Mouse (Mus musculus) heart, embryonic 14.5 days (tissue): ENCODE results near the gene Gmpr. TPM values are rescaled to one million over a fixed set of nuclear protein-coding genes. Genes with fewer than 3 reads are reported as not detected.

Experiments used
- ATAC-seq: fragments of 200-750 bp; cut with Nextera tagmentation; 2 replicates; pipeline ENCODE4 v1.8.0; 2017; ENCODE audit warnings: low read depth, moderate TSS enrichment; ENCODE audit not compliant: insufficient number of reproducible peaks, insufficient read depth, low FRiP score
- H3K27ac ChIP-seq, 2 experiments: fragments of 200-500 bp in 1 of 2; fragments of 300-500 bp in 1 of 2; sonication (generic) in 1 of 2; replicated peaks in 1 of 2; 2 replicates each; pipeline ENCODE4 v1.5.1; 2012 to 2014; ENCODE audit warnings: low read depth in 2 of 2, low read length in 2 of 2, control low read depth in 1 of 2, mild to moderate bottlenecking in 1 of 2, mixed read lengths in 1 of 2; ENCODE audit not compliant: control insufficient read depth in 1 of 2, insufficient read depth in 1 of 2
- H3K27me3 ChIP-seq: fragments of 300-500 bp; sonication (generic); 2 replicates; pipeline ENCODE4 v1.6.1; 2014; ENCODE audit warnings: mild to moderate bottlenecking, low read length, control low read depth; ENCODE audit not compliant: control insufficient read depth, insufficient read depth
- H3K36me3 ChIP-seq: fragments of 300-500 bp; sonication (generic); 2 replicates; pipeline ENCODE4 v1.6.1; 2014; ENCODE audit warnings: mild to moderate bottlenecking, control low read depth, low read length, mixed read lengths; ENCODE audit not compliant: control insufficient read depth, insufficient read depth
- H3K4me1 ChIP-seq, 2 experiments: fragments of 200-500 bp in 1 of 2; fragments of 300-500 bp in 1 of 2; sonication (generic) in 1 of 2; 2 replicates each; pipeline ENCODE4 v1.6.1; 2012 to 2014; ENCODE audit warnings: low read length in 2 of 2, control low read depth in 1 of 2, mixed read lengths in 1 of 2; ENCODE audit not compliant: control insufficient read depth in 2 of 2, insufficient read depth in 2 of 2
- H3K4me2 ChIP-seq: fragments of 300-500 bp; sonication (generic); 2 replicates; pipeline ENCODE4 v1.6.1; 2014; ENCODE audit warnings: mild to moderate bottlenecking, low read length
- H3K4me3 ChIP-seq, 2 experiments: fragments of 200-500 bp in 1 of 2; fragments of 300-500 bp in 1 of 2; sonication (generic) in 1 of 2; 2 replicates each; pipeline ENCODE4 v1.5.1; 2012 to 2014; ENCODE audit warnings: low read length in 2 of 2, mild to moderate bottlenecking in 2 of 2, control low read depth in 1 of 2, low read depth in 1 of 2, moderate library complexity in 1 of 2; ENCODE audit not compliant: control insufficient read depth in 1 of 2, insufficient read depth in 1 of 2
- H3K9ac ChIP-seq: fragments of 300-500 bp; sonication (generic); 2 replicates; pipeline ENCODE4 v1.6.1; 2014; ENCODE audit warnings: mild to moderate bottlenecking, low read length
- H3K9me3 ChIP-seq: fragments of 300-500 bp; sonication (generic); 2 replicates; pipeline ENCODE4 v1.6.1; 2016; ENCODE audit warnings: low read length, control low read depth; ENCODE audit not compliant: control insufficient read depth
- WGBS: fragments of 180-500 bp; shearing (Covaris S2); extraction: QIAGEN DNeasy Blood & Tissue Kit; methylation state at CpG from one replicate; pipeline ENCODE4 v1.1.7; 2014; 5-methylcytosine and 5-hydroxymethylcytosine counted together
- polyA plus RNA-seq: library from polyadenylated mRNA; unstranded; fragments of >200 nt; fragmentation: Nextera tagmentation; extraction: Ambion mirVana; gene quantifications from 2 replicates; pipeline ENCODE4 v1.2.1, GENCODE M21; 2014

Gene Gmpr
- polyA plus RNA-seq, 1 experiment from 2014 or later: 202 TPM

DNA sequence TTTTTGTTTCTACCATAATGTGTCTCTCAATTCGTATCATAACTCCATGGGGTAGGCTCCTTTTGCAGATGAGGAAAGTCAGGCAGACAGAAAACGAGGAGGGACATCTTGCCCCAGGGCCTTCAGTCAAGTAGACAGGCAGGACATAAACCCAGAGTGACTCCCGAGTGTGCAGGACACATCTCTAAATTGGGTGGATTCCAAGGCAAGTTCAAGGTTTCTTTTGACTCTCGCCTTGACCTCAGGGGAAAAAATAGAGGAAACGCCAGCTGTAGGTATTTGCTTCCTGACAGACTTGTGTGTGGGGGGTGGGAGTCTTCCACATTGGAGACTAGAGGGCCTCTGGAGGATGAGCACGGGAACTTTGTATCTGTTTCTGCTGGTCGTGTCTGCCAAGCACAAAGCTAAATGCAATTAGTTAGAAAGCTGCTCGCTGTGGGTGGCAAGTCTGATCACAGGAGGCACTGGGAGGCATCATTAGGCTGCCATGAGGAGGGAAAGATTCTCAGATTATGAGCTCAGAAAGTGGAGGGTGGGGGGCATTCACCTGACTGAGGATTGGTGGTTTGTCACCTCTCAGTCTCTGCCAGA lies 7.7 kb downstream of the Gmpr start:
- ATAC-seq: no peak
- H3K27ac ChIP-seq: no peak overlapping the region
- H3K9ac ChIP-seq: no peak overlapping the region; the same call in 1 of the 2 replicates
- H3K27me3 ChIP-seq: no peaks in the 10 kb centered on the region
- H3K36me3 ChIP-seq: peaks cover 40% of the 10 kb centered on the region
- H3K9me3 ChIP-seq: no peaks in the 10 kb centered on the region
- no peak overlapping the region for H3K4me2 ChIP-seq
- H3K4me3 ChIP-seq: no peak overlapping the region
- H3K4me1 ChIP-seq: peaks cover 48 to 71% of the 10 kb centered on the region in 2 experiments
- 48% methylated on average over 8 of the region's 8 CpGs for WGBS

DNA sequence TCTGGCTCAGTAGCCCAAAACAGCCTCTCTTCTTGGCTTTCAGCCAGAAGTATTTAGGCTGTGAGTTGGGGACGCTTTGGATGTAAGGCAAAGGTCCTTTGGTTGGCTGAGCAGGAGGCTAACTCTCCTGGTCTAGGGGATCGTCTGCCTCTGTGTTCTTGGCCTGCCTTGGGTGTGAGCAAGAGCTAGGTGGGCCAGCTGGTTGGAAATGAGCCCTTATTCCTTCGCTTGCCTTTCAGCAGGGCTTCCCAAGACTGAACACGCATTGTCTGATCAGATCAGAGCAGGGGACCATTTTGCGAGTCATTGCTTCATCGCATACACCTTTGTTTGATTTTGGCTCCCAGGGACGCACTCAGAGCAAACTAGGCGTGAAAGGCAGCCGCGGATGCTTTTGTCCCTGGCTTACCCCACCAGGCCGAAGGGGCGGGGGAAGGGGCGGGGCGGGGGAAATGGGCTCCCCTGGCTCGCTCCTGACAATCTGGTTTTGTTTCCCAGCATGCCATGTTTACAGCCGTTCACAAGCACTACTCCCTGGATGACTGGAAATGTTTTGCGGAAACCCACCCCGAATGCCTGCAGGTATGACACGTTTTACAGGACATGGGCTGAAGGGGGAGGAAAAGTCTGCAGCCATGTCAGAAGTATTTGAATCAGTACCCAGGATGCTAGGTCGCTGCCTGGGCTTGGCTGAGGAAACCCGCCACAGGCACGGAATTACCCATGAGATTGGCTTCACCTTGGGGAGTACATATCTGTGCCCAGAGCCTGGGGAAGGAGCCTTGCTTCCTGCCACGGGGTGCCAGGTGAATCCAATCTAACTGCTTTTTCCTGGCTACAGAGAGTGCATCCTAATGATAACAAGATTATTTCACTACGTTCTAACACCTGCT lies 9.5 kb downstream of the Gmpr start:
- peak overlapping the region in 1 of 2 experiments; percentile 8; a peak in 2 of 4 replicates for H3K4me3 ChIP-seq
- no peaks in the 10 kb centered on the region for H3K27me3 ChIP-seq
- no peaks in the 10 kb centered on the region for H3K9me3 ChIP-seq
- WGBS: 11% methylated on average over 24 of the region's 24 CpGs
- H3K4me1 ChIP-seq: peaks cover 37 to 54% of the 10 kb centered on the region in 2 experiments
- ATAC-seq: no peak
- peak overlapping the region; percentile 19 to 21; a peak in 3 of 4 replicates for H3K27ac ChIP-seq
- H3K36me3 ChIP-seq: peaks cover 58% of the 10 kb centered on the region
- peak overlapping the region; percentile 18 for H3K9ac ChIP-seq
- peak overlapping the region; percentile 53 for H3K4me2 ChIP-seq

DNA sequence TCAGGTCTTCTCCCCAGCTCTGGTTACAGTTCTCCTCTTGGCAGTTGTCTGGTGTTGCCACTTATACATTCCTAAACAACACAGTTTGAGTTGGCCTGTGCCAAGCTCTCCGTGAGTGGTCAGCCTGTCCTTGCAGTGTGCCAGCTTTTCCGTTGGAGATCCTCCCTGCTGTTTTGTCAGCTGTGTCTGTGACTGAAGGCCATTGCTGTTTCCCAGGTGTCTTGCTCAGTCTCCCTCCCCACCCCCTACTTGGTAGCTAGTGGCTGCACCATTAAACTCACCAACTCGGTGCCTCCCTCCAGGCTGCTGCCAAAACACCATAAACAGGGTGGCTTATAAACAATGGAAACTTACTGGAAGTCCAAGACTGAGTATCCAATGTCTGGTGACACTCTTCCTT lies 17.1 kb downstream of the Gmpr start:
- Histone ChIP-seq H3K27ac (peak overlapping the region in 1 of 2 experiments; percentile 56; a peak in 2 of 4 replicates), H3K9ac (no peak overlapping the region), H3K4me3 (no peak overlapping the region), H3K27me3 (no peaks in the 10 kb centered on the region), H3K4me1 (peaks cover 21 to 40% of the 10 kb centered on the region in 2 experiments), H3K36me3 (peaks cover 60% of the 10 kb centered on the region), H3K9me3 (no peaks in the 10 kb centered on the region), H3K4me2 (no peak overlapping the region)
- no peak for ATAC-seq
- 58% methylated on average over 3 of the region's 3 CpGs for WGBS

DNA sequence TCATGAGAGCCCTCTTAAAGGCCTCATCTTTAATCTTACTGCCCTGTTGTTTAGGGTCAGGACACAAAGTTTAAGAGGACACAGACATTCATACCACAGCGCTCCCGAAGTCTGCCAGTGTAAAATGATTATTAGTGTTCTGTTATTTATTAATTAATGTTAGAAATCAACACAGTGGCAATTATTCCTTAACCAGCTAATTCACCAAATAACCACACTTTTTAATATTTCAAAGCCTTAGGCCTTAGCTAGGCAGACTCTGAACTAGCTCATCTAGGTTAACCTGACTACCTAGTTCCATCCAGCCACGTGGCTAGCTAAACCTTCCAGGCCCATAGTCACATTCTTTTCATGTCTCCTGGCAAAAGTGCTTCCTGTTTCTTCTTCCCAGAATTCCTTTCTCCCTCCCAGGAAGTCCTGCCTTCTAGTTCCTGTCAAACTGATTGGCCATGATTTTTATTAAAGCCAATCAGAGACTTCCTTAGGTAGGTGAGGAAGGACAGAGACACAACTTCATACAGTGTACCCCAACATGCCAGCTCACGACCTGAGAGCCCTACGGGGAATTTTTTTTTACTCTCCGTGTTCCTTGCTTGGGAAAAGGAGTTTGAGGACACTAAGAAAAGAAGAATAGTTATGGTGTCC lies 17.7 kb downstream of the Gmpr start:
- no peaks in the 10 kb centered on the region for H3K27me3 ChIP-seq
- no peak for ATAC-seq
- H3K9ac ChIP-seq: no peak overlapping the region
- peak overlapping the region in 1 of 2 experiments; percentile 56; a peak in 2 of 4 replicates for H3K27ac ChIP-seq
- whole genome bisulfite sequencing: 89% methylated on average over 6 of the region's 6 CpGs
- H3K4me1 ChIP-seq: peaks cover 27 to 46% of the 10 kb centered on the region in 2 experiments
- H3K4me3 ChIP-seq: no peak overlapping the region
- no peaks in the 10 kb centered on the region for H3K9me3 ChIP-seq
- peaks cover 60% of the 10 kb centered on the region for H3K36me3 ChIP-seq
- no peak overlapping the region for H3K4me2 ChIP-seq

DNA sequence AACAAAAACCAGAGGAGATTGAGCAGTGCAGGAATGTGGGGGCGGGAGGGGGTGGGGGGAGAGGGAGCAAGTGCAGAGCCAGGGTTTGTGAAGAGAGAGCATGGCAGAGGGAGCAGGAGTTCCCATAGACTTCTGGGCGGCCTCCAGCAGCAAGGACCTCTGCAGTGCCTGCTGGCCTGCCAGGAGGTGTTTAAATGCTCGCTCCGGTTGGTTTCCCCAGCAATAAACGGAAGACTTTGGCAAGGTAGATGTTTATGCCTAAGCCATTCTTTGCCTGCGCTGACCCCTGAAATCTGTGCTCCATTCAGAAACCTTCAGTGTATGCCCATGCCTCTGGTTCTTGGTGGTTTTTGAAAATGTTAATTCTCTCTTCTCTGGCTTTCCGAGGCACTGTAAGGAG lies 19.0 kb downstream of the Gmpr start:
- Histone ChIP-seq H3K36me3 (peaks cover 52% of the 10 kb centered on the region), H3K4me2 (no peak overlapping the region), H3K4me3 (no peak overlapping the region), H3K4me1 (peaks cover 38 to 59% of the 10 kb centered on the region in 2 experiments), H3K27me3 (no peaks in the 10 kb centered on the region), H3K9ac (peak overlapping the region; percentile 42; the same call in 1 of the 2 replicates), H3K27ac (peak overlapping the region; percentile 3 to 99; a peak in 3 of 4 replicates), H3K9me3 (no peaks in the 10 kb centered on the region)
- no peak for ATAC-seq
- 63% methylated on average over 7 of the region's 7 CpGs for WGBS

DNA sequence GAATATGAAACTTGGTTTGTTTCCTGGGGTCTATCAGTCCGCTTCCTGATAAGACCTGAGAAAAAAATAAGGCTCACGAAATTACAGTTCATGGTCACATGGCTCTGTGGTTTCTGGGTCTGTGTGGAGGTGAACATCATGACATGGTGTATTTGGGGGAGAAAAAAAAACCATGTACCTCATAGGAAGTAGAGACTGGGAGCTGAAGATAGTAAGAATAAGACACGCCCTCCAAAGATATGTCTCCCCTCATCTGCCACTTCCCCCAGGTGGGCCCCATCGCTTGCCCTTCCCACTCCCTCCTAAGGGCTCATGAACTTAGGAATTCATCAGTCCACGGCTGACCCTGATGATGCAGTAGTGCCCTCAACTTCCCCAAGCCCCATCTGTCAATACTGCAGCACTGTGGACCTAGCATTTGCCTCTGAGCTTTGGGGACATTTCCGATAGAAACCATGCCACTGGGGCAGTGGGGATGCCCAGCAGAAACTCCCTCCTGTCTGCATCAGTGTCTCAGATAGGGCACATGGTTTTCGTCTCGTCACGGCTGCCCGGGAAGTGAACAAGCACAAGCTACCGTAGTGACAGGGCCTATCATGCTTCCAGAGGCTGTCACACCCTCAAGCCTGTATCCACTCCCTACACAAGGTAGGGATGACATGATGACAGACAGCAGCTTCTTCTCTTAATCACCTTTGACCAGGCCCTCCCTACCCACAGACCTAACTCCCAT lies 20.2 kb downstream of the Gmpr start:
- no peak; the same call in 1 of the 2 replicates for ATAC-seq
- no peaks in the 10 kb centered on the region for H3K27me3 ChIP-seq
- WGBS: 35% methylated on average over 11 of the region's 11 CpGs
- peaks cover 45% of the 10 kb centered on the region for H3K36me3 ChIP-seq
- no peak overlapping the region for H3K4me3 ChIP-seq
- peaks cover 50 to 71% of the 10 kb centered on the region in 2 experiments for H3K4me1 ChIP-seq
- peak overlapping the region; percentile 26 to 99 for H3K27ac ChIP-seq
- H3K4me2 ChIP-seq: no peak overlapping the region
- H3K9me3 ChIP-seq: no peaks in the 10 kb centered on the region
- 0 out of 2 replicates have a peak overlapping the region, but pooled peaks have one; percentile 18 for H3K9ac ChIP-seq

DNA sequence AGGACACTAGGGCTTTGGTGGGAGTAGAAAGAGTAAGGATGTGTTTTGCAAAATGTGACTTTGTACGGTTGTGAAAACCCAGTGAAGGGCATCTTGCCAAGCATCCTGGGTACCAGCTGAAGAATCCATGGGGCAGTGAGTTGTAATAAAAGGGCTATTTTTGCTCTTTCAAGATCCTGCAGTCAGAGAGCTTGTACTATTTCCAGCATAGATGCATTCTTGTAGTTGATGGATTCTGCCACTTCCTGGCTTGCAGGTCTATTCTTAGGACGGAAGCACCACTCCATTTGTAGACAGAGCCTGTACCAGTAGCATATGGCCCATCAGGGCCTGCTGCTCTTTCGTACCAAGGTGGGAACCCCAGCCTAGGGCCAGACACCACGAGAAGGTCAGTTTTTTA lies 21.5 kb downstream of the Gmpr start:
- 19% methylated on average over 4 of the region's 4 CpGs for WGBS
- H3K9me3 ChIP-seq: no peaks in the 10 kb centered on the region
- ATAC-seq: no peak
- no peak overlapping the region; the same call in 1 of the 2 replicates for H3K4me2 ChIP-seq
- H3K4me1 ChIP-seq: peaks cover 54 to 72% of the 10 kb centered on the region in 2 experiments
- H3K27me3 ChIP-seq: no peaks in the 10 kb centered on the region
- peak overlapping the region; percentile 8; the same call in 1 of the 2 replicates for H3K9ac ChIP-seq
- peaks cover 43% of the 10 kb centered on the region for H3K36me3 ChIP-seq
- H3K27ac ChIP-seq: peak overlapping the region; percentile 87 to 99
- no peak overlapping the region for H3K4me3 ChIP-seq
